Mouse (Mus musculus): ENCODE data around the gene Fam229a.
"Not testable (repeated sequence)": the region's sequence is repeated elsewhere in the genome, so short reads cannot be mapped to it uniquely, and the experiment has no call there.

The Fam229a gene

DNA sequence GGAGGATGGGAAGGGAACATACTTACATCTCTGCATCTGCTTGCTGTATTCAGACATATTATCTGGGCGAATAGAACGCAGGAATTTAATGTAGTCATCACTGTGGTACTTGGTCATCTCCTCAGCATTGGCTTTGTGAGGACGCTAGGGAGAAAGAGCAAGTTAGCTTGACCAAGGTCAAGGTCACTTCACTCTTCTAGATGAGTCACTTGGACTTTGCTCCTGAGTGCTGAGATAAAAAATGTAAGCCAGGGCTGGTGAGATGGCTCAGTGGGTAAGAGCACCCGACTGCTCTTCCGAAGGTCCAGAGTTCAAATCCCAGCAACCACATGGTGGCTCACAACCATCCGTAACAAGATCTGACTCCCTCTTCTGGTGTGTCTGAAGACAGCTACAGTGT, 37.9 kb downstream of the Fam229a start:
- DNase-seq, result not testable (repeated sequence)

- DNase-seq, result peak; percentile 45
Observed at GRCm38 (mm10) chr4:129540012-129540411, 49.0 kb downstream of the Fam229a start.
